Mouse (Mus musculus): ENCODE data around the gene C1qtnf7.

GRCm38 (mm10) chr5:43550444-43550843 lies 35.1 kb downstream of the C1qtnf7 start:
- TF ChIP-seq GATA1 (IDR thresholded peaks at IDR 0.05; ENCODE audit: low read length): no peak
- no peak for TF ChIP-seq TAL1 (IDR thresholded peaks at IDR 0.05; ENCODE audit: low read length)

All from erythroblast, embryonic 14.5 days (primary cell).